Mouse (Mus musculus) adrenal gland, adult (tissue): ENCODE measurements around the gene Slc41a2.
A peak's percentile ranks its signal among the peaks of the same experiment; 100 is the strongest.
"Not testable (repeated sequence)": the region's sequence is repeated elsewhere in the genome, so short reads cannot be mapped to it uniquely, and the experiment has no call there.

Experiments
- DNase-seq, 2 experiments: peaks; one replicate each; pipeline ENCODE4 v3.0.0; 2022 to 2023; ENCODE audit warnings: low spot score in 1 of 2; ENCODE audit not compliant: inconsistent age in 2 of 2

Gene Slc41a2

GRCm38 (mm10) chr10:83337159-83337951 is at the start of gene Slc41a2:
Gene Slc41a2, minus strand, starts transcription at chr10:83337882.
- DNase-seq, result peak; percentile 84 to 94

GRCm38 (mm10) chr10:83385330-83385910 is 47.7 kb upstream of the Slc41a2 start:
- DNase-seq, result no peak

- DNase-seq, result no peak
These were observed 47.0 kb upstream of the Slc41a2 start for GRCm38 (mm10) chr10:83384456-83385215.

DNA sequence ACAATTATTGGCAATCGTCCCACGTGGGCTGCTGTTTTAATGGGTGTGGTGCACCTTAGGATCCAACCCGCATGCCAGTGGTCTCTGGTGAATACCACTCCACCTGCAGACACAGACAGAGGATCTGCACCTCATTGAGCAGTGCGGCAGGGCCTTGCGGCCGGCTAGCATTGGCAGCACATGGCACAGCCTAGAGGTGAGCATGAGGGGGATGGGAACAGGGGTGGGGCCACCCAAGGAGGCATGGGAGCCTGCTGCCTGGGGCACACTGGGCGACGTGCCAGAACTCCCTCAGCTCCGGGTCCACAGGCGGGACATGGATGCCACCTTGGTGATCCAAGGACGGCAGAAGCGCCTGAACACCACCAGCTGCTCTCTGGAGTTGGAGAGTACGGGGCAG is 46.2 kb upstream of the Slc41a2 start:
- no peak for DNase-seq

GRCm38 (mm10) chr10:83382988-83383387 is 45.3 kb upstream of the Slc41a2 start:
- DNase-seq, result no peak

DNA sequence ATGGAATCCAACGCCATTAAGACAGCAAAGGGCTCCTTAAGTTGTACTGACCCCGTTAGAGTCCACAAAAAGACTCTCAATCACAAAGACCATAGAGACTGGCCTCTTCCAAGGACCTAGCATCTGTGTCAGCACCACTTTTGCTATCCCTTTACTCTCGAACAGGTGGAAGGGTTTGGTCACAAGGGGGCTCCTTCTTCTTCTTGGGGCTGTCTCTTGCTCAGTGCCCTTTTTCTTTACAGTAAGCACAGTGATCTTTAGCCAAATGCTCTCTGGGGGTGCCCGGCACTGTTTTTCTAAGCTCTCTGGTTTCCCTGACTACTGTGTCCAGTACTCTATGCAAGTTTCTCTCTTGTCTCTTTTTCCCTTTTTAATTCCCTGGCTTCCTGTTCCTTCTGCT is 44.8 kb upstream of the Slc41a2 start:
- no peak for DNase-seq

DNA sequence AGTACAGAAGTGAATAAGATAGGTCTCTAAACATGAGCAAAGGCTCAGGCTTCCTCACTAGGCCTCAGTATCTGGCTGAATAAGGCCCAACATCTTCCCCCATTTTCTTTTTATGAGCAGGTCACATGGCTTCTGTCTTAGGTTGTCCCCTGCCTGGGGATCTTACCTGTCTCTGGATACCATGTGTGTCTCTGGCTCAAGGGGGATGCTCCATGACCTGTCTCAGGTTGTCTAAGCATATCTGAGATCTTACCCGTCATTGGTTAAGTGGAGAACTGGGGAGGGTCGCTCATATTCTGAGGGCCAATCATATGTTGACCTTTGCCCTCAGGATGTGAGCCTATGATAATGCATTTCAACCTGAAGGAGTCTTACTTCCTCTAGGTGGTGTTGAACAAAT is 42.8 kb upstream of the Slc41a2 start:
- DNase-seq, result no peak

DNA sequence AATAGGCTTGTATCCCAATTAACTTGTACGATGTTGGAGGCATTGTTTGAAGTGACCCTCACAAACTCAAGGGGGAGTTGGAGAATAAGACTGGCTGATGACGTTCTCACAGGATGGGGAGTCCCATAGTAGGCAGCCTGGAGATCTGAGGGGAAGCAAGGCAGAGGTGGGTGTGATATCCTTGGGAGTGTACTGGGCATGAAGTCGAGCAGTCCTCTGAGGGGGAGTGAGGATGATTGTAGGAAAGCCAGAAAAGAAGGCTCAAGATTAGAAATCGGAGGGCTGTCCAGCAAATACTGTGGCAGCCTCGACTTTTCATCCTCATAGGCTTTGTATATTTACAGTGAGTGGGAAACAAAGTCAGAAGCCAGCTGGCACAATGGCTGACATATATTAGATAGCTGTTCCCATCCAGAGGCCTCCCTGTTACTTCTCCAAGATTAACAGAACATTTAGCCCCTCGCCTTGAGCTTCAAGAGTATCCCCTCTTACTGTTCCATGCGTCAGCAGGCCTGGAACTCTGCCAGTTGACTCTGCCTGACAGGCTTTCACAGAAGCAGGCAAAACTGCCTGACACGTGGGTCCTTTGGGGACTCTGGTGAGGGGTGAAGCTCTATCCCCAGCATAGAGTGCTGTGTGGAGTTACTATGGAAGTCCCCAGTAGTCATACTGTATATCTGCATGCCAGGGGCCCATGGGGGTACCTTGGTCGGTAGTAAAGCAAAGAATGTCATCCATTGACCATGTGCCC is 40.6 kb upstream of the Slc41a2 start:
- peak; percentile 61 to 73 for DNase-seq

- no peak for DNase-seq
These were observed 39.4 kb upstream of the Slc41a2 start for GRCm38 (mm10) chr10:83376911-83377682.

DNA sequence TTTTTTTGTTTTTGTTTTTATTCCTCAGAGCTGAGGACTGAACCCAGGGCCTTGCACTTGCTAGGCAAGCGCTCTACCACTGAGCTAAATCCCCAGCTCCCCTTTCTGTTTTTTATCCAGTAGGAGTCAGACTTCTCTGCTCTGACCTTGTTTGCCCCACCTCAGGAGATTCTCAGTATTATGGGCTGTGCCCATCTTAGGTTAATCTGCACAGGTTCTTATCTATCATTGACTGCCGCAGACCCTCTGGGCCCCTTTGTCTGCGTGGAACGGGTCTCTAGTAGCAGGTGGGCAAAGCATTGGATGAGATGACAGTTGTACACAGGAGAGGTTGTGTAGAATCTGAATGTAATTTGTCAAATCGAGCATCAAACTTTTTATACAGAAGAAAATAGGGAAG is 37.8 kb upstream of the Slc41a2 start:
- not testable (repeated sequence) for DNase-seq

DNA sequence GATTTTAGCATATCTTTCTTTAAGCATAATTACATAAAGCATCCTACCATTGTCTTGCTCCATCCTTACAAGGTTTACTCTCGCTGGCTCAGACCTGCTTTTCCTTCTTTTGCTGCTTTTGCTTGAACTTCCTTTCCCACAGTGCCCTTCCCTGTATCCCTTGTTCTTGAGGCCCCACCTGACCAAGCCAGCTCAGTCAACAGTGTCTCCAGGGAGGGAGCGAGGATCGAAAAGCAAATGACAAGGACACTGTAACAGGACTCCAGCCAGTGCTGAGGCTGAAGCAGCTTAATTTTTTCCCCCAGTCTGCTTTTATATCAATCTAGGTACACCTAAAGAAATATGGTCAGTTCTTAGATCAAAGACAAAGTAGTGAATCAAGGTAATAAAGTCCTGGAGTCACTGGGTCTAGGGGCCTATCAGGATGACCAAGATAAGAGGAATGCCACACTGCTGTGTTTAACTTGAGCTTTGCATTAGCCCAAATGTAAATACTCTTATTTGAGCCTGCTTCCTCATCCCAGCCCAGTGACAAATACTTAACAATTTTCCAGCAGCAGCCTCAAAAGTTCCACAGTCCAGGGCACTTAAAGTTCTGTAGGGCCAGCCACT is 36.5 kb upstream of the Slc41a2 start:
- DNase-seq, result no peak

DNA sequence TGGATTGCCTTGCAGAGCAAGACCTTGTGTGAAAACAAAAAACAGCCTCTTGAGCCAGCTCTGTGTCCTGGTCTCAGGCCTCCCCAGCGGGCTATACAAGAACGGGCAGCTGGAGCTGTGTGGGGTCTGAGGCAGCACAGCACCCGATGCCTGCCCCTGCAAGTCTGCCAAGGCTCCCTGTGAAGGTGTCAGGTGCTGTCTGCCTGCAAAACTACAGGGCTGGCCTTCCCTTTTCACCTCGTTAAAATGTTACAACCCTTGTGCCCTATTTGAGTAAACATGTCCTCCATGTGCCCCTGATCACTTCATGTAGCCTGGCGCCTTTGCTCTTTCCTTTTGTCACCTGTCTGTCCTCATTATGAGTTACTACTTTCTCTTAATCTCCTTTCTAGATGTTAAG is 31.2 kb upstream of the Slc41a2 start:
- no peak for DNase-seq

DNA sequence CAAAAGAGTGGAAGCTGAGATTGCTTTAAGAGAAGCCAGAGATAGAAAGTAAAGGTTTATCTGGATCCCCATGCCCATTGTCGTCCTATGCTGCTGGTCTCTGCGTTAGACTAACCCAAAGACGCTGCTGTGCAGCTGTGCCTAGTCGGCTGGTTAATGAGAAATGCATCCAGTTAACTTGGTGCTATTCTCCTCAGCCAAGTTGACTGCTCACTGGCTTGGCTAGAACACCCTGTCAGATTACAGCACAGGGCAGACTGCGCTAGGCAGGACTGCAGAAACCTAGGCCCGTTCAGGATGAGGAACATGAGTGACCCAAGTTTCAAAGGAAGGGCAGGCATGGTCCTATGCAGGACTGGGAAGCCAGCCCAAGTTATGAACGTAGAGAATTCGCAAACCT is 25.8 kb upstream of the Slc41a2 start:
- DNase-seq, result no peak

DNA sequence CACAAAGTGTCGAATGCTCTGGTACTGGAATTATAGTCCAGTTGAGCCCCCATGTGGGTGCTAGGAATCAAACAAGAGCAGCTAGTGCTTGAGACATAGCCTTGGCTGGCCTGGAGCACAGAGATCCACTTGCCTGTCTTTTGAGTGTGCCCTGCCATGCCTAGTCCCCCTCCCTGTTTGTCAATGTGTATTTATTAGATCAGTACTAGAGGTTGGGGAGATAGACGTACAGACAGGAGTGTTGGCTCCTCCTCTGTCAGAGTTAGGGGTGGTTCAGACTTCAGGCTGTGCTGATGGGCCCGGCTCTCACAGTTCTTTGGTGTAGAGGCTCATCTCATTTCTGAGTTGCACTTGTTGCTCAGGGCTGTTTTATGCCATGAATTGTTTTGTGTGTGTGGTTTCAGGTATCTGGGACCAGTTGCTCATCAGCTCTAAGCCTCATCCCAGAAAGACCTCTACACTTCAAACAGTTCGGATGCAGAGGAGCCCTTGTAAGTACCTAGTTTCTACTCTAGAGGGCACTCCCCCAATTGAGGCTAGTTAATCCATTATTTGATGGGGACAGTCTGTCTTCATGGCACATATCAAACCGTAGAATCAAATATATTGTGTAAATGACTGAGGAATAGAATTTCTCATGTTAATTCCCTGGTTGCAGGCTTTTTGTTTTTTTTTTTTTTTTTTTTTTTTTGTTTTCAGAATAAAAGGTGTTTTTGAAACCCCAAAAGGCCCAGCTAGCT is 24.1 kb upstream of the Slc41a2 start:
- DNase-seq, result peak in 1 of 2 experiments; percentile 59

GRCm38 (mm10) chr10:83360356-83360755 is 22.7 kb upstream of the Slc41a2 start:
- no peak for DNase-seq

- DNase-seq, result peak; percentile 97 to 99
These were observed 22.3 kb upstream of the Slc41a2 start, which contains the start of gene D10Wsu102e for GRCm38 (mm10) chr10:83359956-83360355. Gene D10Wsu102e, plus strand, starts transcription at chr10:83360221.

DNA sequence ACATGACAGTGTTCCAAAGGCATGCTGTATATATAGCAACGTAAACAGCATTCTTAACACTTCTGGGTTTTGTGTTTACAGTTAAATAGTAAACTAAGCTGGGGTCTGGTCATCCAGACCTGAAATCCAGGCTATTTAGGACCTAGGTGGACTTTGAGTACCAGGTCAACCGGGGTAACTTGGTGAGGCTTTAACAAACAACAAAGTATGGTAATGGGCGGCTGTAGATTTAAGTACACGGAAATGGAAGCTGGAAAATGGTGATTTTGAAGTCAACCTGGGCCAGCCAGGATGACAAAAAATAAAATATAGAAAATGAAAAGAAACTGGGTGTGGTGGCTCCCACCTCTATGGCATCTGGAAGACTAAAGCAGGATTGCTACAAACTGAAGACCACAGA is 21.8 kb upstream of the Slc41a2 start:
- DNase-seq, result no peak

DNA sequence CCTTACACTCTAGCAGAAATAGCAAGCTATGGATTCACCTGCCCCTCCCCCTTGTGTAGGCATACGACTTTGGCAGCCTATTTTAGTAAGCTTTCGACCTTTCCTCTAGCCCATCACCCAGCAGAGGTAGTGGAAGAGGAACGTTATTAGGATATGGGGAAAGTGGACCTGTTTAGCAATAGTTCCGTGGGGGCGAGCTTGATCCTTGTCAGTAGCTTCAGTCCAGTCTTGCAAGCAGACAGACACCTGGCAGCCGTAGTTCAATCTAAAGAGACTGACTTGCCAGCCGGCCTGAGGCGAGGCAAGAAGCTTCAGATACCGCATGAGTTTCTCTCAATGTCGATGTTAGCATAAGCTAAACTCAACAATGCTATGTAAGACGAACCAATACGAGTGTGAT is 18.7 kb upstream of the Slc41a2 start:
- no peak for DNase-seq

GRCm38 (mm10) chr10:83354333-83354719 is 16.6 kb upstream of the Slc41a2 start:
- peak in 1 of 2 experiments; percentile 65 for DNase-seq
